Mouse (Mus musculus) embryonic facial prominence, embryonic 12.5 days (tissue): ENCODE measurements at regions not wholly inside any gene's neighbourhood (a gene's known extent, or its start where the extent isn't known, plus 50 kb on each side); places are given as distances from the start of the nearest gene placed in this dataset.

Source experiments
- ATAC-seq: fragments of 200-750 bp; cut with Nextera tagmentation; 2 replicates; pipeline ENCODE4 v1.8.0; 2017; ENCODE audit not compliant: insufficient number of reproducible peaks, insufficient read depth, low FRiP score, low TSS enrichment
- H3K27ac ChIP-seq: fragments of 300-500 bp; sonication (generic); 2 replicates; pipeline ENCODE4 v1.5.1; 2016; ENCODE audit warnings: mild to moderate bottlenecking
- H3K27me3 ChIP-seq: fragments of 300-500 bp; sonication (generic); 2 replicates; pipeline ENCODE4 v1.6.1; 2016; ENCODE audit warnings: mild to moderate bottlenecking, moderate library complexity
- H3K36me3 ChIP-seq: fragments of 300-500 bp; sonication (generic); 2 replicates; pipeline ENCODE4 v1.6.1; 2016; ENCODE audit warnings: mild to moderate bottlenecking
- H3K4me1 ChIP-seq: fragments of 300-500 bp; sonication (generic); 2 replicates; pipeline ENCODE4 v1.6.1; 2016
- H3K4me2 ChIP-seq: fragments of 300-500 bp; sonication (generic); replicated peaks from 2 replicates; pipeline ENCODE4 v1.6.1; 2016; ENCODE audit warnings: mild to moderate bottlenecking, moderate library complexity
- H3K4me3 ChIP-seq: fragments of 300-500 bp; sonication (generic); 2 replicates; pipeline ENCODE4 v1.5.1; 2016; ENCODE audit warnings: mild to moderate bottlenecking
- H3K9ac ChIP-seq: fragments of 300-500 bp; sonication (generic); 2 replicates; pipeline ENCODE4 v1.6.1; 2016; ENCODE audit warnings: mild to moderate bottlenecking, moderate library complexity
- H3K9me3 ChIP-seq: fragments of 300-500 bp; sonication (generic); 2 replicates; pipeline ENCODE4 v1.6.1; 2016; ENCODE audit warnings: mild to moderate bottlenecking, moderate library complexity
- WGBS: fragments of 180-500 bp; shearing (Covaris S2); methylation state at CpG from one replicate; pipeline ENCODE4 v1.1.7; 2016; 5-methylcytosine and 5-hydroxymethylcytosine counted together

GRCm38 (mm10) chr4:71409867-71410266, 347.9 kb downstream of the Gm11232 start:
- no peaks in the 10 kb centered on the region for H3K36me3 ChIP-seq
- no peak overlapping the region for H3K4me2 ChIP-seq
- no peaks in the 10 kb centered on the region for H3K9me3 ChIP-seq
- no peak overlapping the region for H3K9ac ChIP-seq
- no peak for ATAC-seq
- no peaks in the 10 kb centered on the region for H3K27me3 ChIP-seq
- no peak overlapping the region for H3K4me3 ChIP-seq
- no peaks in the 10 kb centered on the region for H3K4me1 ChIP-seq
- no peak overlapping the region for H3K27ac ChIP-seq

GRCm38 (mm10) chr4:71390444-71390843, 367.3 kb downstream of the Gm11232 start:
- Histone ChIP-seq H3K27me3 (no peaks in the 10 kb centered on the region), H3K4me2 (no peak overlapping the region), H3K36me3 (no peaks in the 10 kb centered on the region), H3K9me3 (no peaks in the 10 kb centered on the region), H3K4me3 (no peak overlapping the region), H3K9ac (no peak overlapping the region), H3K27ac (no peak overlapping the region), H3K4me1 (no peaks in the 10 kb centered on the region)
- 82% methylated on average over 1 of the region's 1 CpGs for WGBS
- no peak for ATAC-seq

DNA sequence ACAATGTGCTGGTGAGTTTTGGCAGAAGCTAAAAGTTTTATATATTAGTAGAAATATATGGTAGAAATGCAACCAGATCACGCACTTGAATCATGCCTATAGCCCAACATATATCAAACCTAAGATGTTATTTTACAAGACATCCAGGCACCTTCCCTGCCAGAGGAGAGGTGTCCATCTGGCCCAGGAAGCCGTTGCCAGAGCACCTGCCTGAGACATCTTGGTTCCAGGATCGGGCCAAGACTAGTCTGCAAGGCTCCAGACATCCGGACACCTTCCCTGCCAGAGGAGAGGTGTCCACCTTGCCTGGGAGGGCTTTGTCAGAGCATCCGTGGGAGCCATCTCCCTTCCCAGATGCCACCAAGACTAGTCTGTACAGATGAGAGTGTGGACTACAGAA, 388.5 kb downstream of the Gm11232 start:
- no peaks in the 10 kb centered on the region for H3K36me3 ChIP-seq
- no peak overlapping the region for H3K9ac ChIP-seq
- H3K4me3 ChIP-seq: no peak overlapping the region
- ATAC-seq: no peak
- H3K4me1 ChIP-seq: no peaks in the 10 kb centered on the region
- H3K27me3 ChIP-seq: no peaks in the 10 kb centered on the region
- H3K27ac ChIP-seq: no peak overlapping the region
- WGBS: 94% methylated on average over 5 of the region's 5 CpGs
- H3K4me2 ChIP-seq: no peak overlapping the region
- peaks cover 5% of the 10 kb centered on the region; the same call in 1 of the 2 replicates for H3K9me3 ChIP-seq

GRCm38 (mm10) chr4:71363761-71364160, 394.0 kb downstream of the Gm11232 start:
- Histone ChIP-seq H3K4me1 (no peaks in the 10 kb centered on the region), H3K27me3 (no peaks in the 10 kb centered on the region), H3K36me3 (no peaks in the 10 kb centered on the region), H3K4me2 (no peak overlapping the region), H3K9me3 (no peaks in the 10 kb centered on the region), H3K9ac (no peak overlapping the region), H3K27ac (no peak overlapping the region), H3K4me3 (no peak overlapping the region)
- WGBS: 78% methylated on average over 1 of the region's 1 CpGs
- no peak for ATAC-seq

- Histone ChIP-seq H3K4me3 (no peak overlapping the region), H3K27me3 (no peaks in the 10 kb centered on the region), H3K4me1 (no peaks in the 10 kb centered on the region), H3K9ac (no peak overlapping the region), H3K36me3 (no peaks in the 10 kb centered on the region), H3K4me2 (no peak overlapping the region), H3K27ac (no peak overlapping the region), H3K9me3 (no peaks in the 10 kb centered on the region)
- WGBS: 73% methylated on average over 1 of the region's 1 CpGs
- ATAC-seq: no peak
Observed at GRCm38 (mm10) chr4:71357626-71358025, 400.1 kb downstream of the Gm11232 start.

- Histone ChIP-seq H3K9ac (no peak overlapping the region), H3K4me3 (no peak overlapping the region), H3K27ac (no peak overlapping the region), H3K27me3 (no peaks in the 10 kb centered on the region), H3K4me2 (no peak overlapping the region), H3K36me3 (no peaks in the 10 kb centered on the region), H3K9me3 (no peaks in the 10 kb centered on the region), H3K4me1 (no peaks in the 10 kb centered on the region)
- ATAC-seq: no peak
- WGBS: 96% methylated on average over 1 of the region's 1 CpGs
Observed at GRCm38 (mm10) chr4:71356714-71357113, 401.1 kb downstream of the Gm11232 start.

DNA sequence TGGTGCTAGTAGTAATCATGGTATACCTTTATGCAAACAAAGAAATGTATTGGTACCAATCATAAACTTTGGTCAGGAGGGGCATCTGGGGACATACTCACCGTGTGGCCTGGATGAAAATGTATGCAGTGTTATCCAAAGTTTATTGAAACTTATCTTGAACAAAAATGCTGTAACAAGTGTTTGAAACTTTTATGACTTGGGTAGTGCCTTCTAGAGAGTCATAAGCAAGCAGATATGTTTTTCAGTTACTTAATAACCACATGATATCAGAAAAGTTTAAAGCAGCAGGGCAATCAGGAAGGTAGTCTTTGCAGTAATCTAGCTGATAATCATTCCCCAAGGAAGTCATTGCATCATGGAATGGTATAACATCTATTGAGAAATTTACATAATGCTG, 401.5 kb downstream of the Gm11232 start:
- H3K36me3 ChIP-seq: no peaks in the 10 kb centered on the region
- ATAC-seq: no peak
- no peaks in the 10 kb centered on the region for H3K9me3 ChIP-seq
- 73% methylated on average over 1 of the region's 1 CpGs for WGBS
- H3K4me1 ChIP-seq: no peaks in the 10 kb centered on the region
- H3K4me3 ChIP-seq: no peak overlapping the region
- H3K4me2 ChIP-seq: no peak overlapping the region
- no peak overlapping the region for H3K9ac ChIP-seq
- H3K27me3 ChIP-seq: no peaks in the 10 kb centered on the region
- H3K27ac ChIP-seq: no peak overlapping the region

GRCm38 (mm10) chr4:71351880-71352279, 405.9 kb downstream of the Gm11232 start:
- ATAC-seq: no peak
- WGBS: 69% methylated on average over 2 of the region's 2 CpGs
- Histone ChIP-seq H3K9me3 (no peaks in the 10 kb centered on the region), H3K9ac (no peak overlapping the region), H3K4me1 (no peaks in the 10 kb centered on the region), H3K4me2 (no peak overlapping the region), H3K27ac (no peak overlapping the region), H3K4me3 (no peak overlapping the region), H3K36me3 (no peaks in the 10 kb centered on the region), H3K27me3 (no peaks in the 10 kb centered on the region)

DNA sequence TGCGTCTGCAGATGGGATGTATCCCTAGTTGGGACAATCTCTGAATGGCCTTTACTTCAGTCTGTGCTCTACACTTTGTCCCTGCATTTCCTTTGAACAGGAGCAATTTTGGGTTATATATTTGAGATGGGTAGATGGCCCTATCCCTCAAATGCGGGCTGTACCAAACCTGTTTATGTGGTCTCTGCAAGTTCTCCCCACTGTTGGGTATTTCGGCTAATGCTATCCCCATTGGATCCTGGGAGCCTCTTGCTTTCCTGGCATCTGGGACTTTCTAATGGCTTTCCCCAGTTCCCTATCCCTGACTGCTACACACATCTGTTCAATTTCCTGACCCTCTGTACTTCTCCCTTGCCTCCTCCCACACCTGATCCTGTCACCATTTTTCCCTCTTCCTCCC, 414.7 kb downstream of the Gm11232 start:
- no peaks in the 10 kb centered on the region for H3K9me3 ChIP-seq
- no peak overlapping the region for H3K4me3 ChIP-seq
- no peak overlapping the region for H3K4me2 ChIP-seq
- no peak overlapping the region for H3K27ac ChIP-seq
- H3K36me3 ChIP-seq: no peaks in the 10 kb centered on the region
- no peaks in the 10 kb centered on the region for H3K27me3 ChIP-seq
- 94% methylated on average over 3 of the region's 3 CpGs for WGBS
- H3K4me1 ChIP-seq: no peaks in the 10 kb centered on the region
- H3K9ac ChIP-seq: no peak overlapping the region
- ATAC-seq: no peak

DNA sequence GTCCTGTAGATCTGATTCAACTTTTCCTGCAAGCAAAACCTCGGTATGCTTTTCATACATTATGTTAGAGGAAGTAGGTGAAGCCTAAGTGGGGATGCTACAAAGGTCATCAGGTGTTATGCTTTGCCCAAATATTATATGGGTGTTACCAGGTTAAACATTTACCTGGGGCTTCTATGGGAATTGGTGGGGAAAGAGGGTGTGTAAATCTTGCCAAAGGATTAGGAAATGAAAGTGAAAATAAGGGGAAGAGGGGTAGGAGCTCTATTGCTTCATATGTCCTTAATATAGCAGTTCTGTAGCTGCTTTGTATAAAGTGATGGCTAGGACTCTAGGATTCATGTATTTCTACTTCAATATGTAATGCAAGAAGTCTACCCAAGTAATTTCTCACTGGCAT, 419.2 kb downstream of the Gm11232 start:
- no peaks in the 10 kb centered on the region for H3K36me3 ChIP-seq
- no peak overlapping the region for H3K4me3 ChIP-seq
- H3K27me3 ChIP-seq: no peaks in the 10 kb centered on the region
- H3K27ac ChIP-seq: no peak overlapping the region
- H3K9ac ChIP-seq: no peak overlapping the region
- H3K4me2 ChIP-seq: no peak overlapping the region
- H3K9me3 ChIP-seq: no peaks in the 10 kb centered on the region
- ATAC-seq: no peak
- H3K4me1 ChIP-seq: no peaks in the 10 kb centered on the region
- WGBS: 84% methylated on average over 1 of the region's 1 CpGs

DNA sequence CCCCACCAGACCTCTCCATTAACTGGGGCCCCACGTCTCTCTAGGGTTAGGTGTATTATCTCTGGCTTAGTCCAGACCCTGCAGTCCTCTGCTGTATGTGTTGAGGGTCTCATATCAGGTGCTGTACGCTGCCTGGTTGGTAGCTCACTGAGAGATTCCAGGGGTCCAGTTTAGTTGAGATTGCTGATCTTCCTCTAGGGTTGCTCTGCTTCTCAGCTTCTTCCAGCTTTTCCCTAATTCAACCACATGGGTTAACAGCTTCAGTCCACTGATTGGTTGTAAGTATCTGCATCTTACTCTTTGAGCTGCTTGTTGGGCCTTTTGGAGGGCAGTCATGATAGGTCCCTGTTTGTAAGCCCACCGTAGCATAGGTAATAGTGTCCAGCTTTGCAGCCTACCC, 425.1 kb downstream of the Gm11232 start:
- no peaks in the 10 kb centered on the region for H3K27me3 ChIP-seq
- 86% methylated on average over 3 of the region's 3 CpGs for WGBS
- ATAC-seq: no peak
- no peaks in the 10 kb centered on the region for H3K36me3 ChIP-seq
- H3K9ac ChIP-seq: no peak overlapping the region
- no peaks in the 10 kb centered on the region for H3K4me1 ChIP-seq
- H3K4me3 ChIP-seq: no peak overlapping the region
- no peak overlapping the region for H3K27ac ChIP-seq
- H3K9me3 ChIP-seq: no peaks in the 10 kb centered on the region
- no peak overlapping the region for H3K4me2 ChIP-seq

- no peak overlapping the region for H3K9ac ChIP-seq
- H3K27ac ChIP-seq: no peak overlapping the region
- WGBS: 77% methylated on average over 4 of the region's 4 CpGs
- no peaks in the 10 kb centered on the region for H3K9me3 ChIP-seq
- no peak overlapping the region for H3K4me2 ChIP-seq
- no peaks in the 10 kb centered on the region for H3K36me3 ChIP-seq
- no peak for ATAC-seq
- no peaks in the 10 kb centered on the region for H3K27me3 ChIP-seq
- H3K4me1 ChIP-seq: no peaks in the 10 kb centered on the region
- no peak overlapping the region for H3K4me3 ChIP-seq
Observed at GRCm38 (mm10) chr4:71332018-71332417, 425.7 kb downstream of the Gm11232 start.

DNA sequence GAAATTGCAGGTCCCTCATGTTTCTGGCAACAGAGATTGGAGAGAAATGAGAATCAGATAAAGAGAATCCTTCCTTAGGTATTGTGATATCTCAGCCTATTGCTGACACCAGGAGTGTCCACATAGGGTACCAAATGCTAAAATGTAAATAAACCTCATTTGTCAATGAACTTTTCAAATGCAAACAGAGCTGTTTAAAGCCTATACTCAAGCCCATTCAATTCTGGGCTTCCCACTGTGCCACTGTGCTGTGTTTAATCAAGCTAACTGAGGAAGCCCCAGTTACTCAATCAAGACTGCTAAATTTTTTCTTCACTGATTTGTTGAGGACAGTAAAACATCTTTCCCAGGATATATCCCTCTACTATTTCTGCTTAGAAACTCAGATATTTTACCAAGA, 441.2 kb downstream of the Gm11232 start:
- Histone ChIP-seq H3K4me2 (no peak overlapping the region), H3K9ac (no peak overlapping the region), H3K27me3 (no peaks in the 10 kb centered on the region), H3K27ac (no peak overlapping the region), H3K36me3 (no peaks in the 10 kb centered on the region), H3K4me3 (no peak overlapping the region), H3K4me1 (no peaks in the 10 kb centered on the region), H3K9me3 (no peaks in the 10 kb centered on the region)
- ATAC-seq: no peak
